Mouse (Mus musculus) thymus, postnatal 0 days (tissue): ENCODE results near the gene Zg16. TPM values are rescaled to one million over a fixed set of nuclear protein-coding genes. Genes with fewer than 3 reads are reported as not detected.

ENCODE experiments used
- DNase-seq: peaks from one replicate; pipeline ENCODE4 v3.0.0-alpha.2; 2015; ENCODE audit warnings: low spot score
- polyA plus RNA-seq: library from polyadenylated mRNA; unstranded; fragments of >200 nt; fragmentation: Nextera tagmentation; extraction: Ambion mirVana; gene quantifications from 2 replicates; pipeline ENCODE4 v1.2.1, GENCODE M21; 2015

Gene Zg16
- polyA plus RNA-seq, 1 experiment from 2014 or later, result 2.4 TPM

DNA sequence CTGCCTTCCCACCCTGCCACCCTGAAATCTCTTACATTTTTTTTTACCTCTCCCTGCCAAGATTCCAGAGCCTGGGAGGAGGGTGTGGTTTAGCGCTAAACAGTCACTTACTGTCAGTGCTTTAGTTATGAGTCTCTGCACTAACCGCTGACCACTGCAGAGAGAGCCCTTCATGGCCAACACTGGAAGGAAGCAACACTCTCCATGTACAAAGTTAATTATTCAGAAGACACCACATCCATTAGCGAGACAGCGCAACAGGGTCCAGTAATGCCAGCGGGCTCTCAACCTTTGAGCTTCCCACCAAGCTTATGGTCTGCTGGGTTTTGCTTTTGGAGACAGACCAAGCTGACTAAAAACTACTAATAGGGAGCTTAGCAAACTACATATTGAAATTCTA lies 10.9 kb downstream of the Zg16 start:
- no peak for DNase-seq

DNA sequence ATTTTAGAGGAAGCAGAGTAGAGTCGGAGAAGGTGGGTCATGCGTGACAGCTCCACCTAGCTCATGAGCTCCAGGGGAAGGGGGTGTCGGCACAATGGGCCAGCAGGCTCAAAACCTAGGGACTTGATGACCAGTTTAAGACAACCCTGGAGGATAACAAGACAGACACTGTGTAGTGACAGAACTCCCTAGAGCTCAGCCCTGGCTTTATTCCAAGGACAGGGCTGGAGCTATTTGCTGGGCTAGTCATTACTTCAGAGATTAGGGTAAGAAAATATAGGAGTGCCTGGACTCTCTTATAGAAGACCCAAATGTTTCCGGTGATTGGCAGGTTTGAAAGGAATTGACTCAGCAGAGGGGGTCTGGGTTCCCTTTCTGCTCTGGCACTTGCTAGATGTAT lies 13.9 kb downstream of the Zg16 start:
- no peak for DNase-seq

DNA sequence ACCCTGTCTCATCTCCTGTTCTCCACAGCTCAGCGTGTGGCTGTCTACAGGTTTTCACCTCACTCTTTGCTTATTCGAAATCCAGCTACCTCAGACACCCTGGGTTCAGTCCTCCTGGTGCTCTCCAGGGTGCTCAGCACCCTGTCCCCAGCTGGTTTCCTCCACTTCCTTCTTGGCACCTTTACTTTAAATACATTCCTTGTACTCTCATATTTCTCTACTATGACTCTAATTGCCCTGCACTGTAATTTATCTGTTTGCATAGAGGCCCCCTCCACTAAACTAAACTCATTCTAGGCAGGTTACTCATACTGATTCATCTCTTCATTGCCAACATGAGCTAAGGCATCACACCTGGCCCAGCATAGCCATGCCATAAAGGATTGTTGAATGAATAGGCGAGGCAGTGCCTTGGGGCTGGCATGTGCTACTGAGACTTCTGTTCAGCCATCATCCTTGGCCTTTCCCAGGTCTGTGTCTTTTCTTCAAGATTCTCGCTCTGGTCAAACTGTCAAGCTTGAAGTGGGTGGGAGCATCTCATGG lies 16.2 kb downstream of the Zg16 start:
- no peak for DNase-seq

DNA sequence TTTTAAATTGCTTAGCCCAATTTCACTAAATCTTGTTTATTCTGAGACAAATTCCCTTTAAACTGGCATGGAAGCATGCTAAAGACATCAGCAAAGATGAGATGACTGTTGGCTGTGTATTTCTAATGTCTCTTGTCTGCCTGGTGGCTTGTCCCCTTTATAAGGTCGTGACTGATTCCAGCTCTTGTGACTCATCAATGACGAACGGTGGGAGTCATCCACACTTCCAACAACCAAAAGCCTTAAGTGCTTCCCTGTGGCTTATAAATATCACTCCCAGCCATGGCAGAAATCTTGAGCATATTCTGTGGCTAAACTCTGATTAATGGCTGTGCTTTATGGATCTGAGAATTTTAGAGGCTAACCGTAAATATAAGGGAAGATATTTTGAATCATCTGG lies 20.8 kb downstream of the Zg16 start:
- DNase-seq, result no peak

DNA sequence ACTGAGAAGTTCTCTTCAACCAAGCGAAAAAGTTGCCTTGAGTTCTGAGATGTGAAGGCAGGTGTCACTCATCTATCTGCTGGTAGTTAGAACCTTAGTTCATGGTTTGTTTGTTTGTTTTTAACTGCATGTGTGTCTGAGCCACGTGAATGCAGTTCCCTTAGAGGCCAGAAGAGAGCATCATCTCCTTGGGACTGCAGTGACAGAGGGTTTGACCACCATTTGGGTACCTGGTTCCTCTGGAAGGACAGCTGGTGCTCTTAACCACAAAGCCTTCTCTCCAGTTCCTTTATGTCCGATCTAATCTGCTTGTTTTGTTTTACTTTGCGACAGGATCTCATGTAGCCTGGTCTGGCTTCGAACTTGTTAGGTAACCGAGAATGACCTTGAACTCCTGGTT lies 21.6 kb downstream of the Zg16 start:
- DNase-seq, result no peak

DNA sequence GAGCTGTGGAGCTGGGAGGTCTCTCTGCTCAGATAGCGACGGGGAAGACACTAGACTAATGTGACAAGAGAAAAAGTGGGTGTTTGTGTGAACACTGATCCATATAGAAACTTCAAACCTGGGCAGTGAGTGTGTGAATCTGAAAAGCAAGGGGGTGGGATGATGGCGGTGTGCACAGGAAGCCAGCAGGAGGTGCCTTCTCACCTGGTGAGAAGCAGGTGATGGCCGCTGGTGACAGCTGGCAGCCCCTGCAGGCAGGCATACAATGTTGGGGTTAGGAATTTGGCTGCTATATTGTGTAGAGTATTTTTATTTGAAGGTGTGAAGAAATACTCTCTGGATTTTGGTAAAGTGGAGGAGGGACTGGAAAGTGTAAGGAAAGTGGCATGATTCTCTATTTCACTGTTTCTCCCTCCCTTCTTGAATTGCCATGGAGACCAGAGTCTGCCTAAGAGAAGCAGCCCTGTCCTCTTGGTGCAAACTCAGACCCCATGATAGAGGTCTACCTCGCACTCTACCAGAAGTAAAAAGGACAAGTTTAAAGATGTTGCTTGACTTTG lies 32.0 kb downstream of the Zg16 start:
- DNase-seq, result peak; percentile 15

DNA sequence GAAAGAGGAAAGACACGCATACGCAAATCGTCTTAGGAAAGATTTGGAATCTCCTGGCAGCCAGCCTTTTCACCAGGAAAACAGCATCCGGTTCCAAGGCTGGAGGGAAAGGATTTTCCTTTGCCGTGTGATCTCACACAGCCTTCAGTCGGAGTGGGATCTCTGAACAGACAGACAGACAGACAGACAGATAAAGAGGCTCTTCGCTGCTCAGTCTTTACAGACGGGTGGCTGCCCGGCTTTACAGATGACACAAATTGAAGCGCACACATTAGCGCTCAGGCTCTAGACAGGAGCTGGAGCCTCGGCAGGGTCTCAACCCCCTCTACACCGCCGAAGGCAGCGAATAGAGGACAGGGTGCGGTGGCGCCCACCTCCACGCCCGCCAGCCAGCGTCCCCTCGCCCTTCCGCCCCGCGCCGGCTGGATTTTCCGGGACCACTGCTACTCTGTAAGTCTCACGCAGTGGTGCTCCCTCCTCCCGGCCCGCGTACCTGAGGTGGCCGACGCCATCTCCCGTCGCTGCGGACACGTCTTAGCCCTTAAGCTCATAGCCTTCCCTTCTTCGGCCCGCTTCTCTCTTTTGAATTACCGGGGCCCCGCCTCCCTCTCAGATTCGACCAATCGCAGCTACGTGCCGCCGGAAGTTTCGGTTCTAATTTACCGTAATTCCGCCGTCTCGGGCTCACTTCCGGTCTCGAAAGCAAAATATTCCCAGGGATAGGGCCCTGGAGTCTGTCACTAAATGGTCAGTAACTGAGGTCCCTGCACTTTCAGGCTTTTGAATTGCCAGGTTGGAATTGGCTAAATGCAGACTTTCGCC lies 45.1 kb downstream of the Zg16 start, which contains the start of gene Kif22:
TSS of gene Kif22 (minus strand) at position 621 of the 822 bp plus-strand sequence.
- peak; percentile 87 for DNase-seq

DNA sequence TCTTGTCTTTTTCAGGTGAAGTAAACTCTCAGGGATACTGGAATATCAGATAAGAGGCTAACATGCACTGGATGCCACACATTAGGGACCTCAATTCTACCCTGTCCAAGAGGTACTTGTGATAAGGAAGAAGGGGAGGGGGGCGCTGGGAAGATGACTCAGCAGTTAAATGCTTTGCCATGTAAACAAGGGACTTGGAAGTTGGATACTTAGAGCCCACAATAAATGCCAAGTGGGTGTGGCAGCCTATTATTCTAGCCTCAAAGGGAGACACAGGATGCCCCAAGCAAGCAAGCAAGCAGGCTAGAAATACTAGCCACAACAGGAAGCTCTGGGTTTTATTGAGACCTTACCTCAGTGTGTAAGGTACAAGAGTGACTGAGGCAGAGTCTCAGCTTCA lies 55.9 kb downstream of the Zg16 start:
- DNase-seq, result no peak

DNA sequence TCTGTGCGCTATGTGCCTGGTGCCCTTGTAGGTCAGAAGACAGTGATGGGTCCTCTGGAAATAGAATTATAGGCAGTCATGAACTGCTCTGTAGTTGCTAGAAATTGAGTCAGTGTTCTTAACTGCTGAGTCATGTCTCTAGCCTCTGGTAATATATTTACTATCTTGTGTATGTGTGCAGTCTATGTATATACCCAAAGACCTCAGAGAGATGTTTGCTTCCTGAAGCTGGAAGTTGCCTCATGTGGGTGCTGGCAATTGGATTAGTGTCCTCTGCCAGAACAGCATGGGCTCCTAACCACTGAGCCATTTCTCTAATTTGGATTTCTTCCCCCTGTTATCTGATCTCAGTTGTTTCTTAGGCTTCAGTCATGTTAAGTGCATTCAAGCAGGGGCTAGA lies 57.0 kb downstream of the Zg16 start:
- no peak for DNase-seq

DNA sequence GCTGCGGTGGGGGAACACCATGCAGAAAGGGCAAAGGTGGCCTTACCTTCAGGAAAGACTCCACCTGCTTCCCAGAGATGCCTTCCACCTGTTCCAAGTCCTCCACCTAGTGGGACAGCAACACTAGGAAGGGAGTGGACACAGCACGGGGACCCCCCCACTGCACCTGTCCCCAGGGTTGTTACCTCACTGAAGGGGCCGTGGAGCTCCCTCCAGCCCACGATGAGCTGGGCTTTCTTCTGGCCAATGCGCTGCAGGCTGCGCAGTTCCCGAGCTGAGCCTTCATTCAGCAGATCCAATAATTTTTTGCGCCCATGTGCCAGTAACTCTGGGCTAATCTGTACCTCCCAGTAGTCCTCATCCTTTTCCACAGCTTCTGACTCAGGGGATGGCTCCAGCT lies 59.2 kb downstream of the Zg16 start:
- no peak for DNase-seq

DNA sequence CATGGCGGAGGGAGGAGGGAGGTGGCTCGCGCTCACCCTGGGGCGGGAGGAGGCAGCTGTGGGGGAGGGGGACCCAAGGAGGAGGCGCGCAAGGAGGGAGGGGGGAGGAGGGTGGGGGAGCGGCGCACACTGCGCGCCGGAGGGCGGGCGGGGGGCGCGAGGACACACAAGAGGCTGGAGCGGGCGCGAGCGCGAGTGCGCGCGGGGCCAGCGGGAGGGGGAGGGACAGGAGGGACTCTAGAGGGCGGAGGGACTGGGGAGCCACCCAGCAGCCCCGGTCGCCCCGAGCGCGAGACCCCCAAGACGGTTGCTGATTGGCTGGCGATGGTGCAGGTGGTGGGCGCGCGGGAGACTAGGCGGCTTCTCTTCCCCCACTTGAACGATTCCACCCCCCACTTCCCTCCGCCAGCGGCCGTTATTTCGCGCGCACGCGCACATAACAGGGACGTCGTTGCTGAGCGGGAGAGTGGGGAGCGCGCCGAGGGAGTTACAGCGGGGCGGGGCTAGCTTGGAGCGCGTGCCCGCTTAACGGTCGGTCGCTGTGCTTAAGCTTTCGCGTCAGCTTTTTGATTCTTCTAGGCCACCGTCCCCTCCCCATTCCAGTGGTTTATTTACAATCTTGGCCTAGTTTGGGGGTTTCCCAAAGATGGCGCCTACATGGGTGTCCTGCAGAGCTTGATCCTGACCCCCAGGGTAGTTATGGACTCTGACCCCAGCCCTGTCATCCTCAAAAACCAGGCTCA lies 60.0 kb downstream of the Zg16 start, which contains the start of gene Maz:
TSS of gene Maz (minus strand) at position 54 of the 743 bp plus-strand sequence.
- DNase-seq, result peak; percentile 100

DNA sequence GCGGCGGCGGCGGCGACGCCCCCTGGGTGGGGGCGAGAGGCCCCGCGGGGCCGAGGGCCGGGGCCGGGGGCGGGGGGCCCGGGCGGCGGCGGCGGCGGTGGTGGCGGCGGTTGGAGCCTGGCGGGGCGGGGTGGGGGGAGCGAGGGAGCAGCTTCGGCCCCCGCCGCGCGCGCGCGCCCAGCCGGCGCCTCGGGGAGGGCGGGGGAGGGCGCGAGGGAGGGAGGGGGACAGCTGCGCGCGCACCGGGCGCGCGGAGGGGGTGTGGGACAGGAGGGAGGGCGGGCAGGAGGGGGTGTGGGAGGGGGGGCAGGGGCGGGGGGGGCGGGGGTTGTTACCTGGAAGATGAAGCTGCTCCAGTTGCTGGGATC lies 60.5 kb downstream of the Zg16 start:
- peak; percentile 91 for DNase-seq

DNA sequence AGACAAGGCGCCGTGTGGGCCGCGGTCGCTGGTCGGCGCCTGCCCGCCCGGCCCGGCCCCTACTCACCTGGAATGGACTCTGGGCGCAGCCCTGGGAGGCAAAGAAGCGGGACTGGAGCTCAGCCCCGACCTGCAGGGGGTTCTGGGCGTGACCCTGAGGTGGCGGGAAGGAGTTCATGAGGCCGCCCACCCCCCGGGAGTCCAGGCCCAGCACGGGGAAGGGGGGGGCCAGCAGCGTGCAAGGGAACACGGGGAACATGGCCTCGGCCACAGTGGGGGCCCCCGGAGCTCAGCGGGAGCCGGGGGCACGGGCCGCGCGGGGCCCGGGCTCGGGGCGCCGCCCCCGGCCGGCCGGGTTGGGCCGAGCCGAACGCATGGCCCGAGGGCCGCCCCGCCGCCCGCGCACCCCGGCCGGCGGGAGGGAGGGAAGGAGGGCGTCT lies 60.9 kb downstream of the Zg16 start:
- peak; percentile 73 for DNase-seq

DNA sequence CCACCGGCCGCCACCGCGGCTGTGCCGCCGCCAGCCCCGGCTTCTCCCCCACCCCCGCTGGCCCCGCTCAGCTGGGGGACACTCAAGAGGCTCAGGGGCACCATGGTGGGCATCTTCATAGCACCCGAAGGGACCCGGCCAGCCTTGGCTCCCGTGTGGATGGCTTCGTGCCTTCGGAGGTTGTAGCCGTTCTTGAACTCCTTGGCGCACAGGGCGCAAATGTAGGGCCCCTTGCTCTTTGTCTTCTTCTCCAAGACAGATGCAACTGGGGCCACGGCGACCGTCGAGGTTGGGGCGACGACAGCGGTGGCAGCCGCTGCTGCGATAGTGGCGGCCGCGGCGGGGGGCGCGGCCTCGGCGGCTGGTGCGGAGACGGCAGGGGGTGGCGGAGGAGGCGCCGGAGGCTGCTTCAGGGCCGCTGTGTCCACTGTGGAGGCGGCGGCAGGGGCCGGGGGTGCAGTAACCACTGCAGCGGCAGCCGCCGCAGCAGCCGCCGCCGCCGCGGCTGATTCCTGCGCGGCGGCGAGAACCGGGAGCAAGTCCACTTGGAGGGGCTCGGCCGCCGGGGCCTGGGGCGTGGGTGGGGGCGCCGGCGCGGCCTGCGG lies 61.5 kb downstream of the Zg16 start:
- peak; percentile 54 for DNase-seq

DNA sequence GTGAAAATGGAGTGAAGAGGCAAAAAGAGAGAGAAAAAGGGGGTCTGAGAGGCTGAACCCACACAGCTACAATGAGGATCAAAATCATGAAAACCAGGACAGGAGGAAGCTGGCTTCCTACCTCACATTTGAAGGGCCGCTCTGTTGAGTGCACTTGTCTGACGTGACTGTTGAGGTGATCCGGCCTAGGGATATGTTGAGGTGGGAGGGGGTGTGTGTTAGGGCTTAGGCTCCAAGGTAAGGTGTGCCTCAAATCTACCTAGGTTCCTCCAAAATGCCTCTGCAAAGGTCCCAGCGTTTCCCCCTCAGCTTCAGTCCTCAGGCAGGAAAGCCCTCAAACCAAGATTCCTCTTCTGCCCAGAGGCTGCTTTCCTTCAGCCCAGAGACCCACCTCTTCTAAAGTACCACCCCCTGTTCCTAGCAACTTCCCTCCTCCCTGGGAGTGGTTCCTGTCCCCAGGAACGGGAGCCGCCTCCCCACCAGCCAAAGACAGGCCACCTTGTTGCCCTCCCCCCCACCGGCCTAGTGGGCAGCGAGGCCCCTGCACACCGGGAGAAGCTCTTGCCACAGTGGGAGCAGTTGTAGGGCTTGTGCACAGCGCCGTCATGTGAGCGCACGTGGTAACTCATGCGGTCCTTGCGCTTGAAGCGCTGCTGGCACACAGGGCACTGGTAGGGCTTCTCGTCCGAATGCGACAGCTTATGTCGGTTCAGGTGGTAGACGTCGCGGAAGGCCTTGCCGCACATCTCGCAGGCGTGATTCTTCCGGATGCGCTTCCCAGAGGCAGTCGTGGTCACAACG lies 62.2 kb downstream of the Zg16 start:
- DNase-seq, result peak; percentile 89

DNA sequence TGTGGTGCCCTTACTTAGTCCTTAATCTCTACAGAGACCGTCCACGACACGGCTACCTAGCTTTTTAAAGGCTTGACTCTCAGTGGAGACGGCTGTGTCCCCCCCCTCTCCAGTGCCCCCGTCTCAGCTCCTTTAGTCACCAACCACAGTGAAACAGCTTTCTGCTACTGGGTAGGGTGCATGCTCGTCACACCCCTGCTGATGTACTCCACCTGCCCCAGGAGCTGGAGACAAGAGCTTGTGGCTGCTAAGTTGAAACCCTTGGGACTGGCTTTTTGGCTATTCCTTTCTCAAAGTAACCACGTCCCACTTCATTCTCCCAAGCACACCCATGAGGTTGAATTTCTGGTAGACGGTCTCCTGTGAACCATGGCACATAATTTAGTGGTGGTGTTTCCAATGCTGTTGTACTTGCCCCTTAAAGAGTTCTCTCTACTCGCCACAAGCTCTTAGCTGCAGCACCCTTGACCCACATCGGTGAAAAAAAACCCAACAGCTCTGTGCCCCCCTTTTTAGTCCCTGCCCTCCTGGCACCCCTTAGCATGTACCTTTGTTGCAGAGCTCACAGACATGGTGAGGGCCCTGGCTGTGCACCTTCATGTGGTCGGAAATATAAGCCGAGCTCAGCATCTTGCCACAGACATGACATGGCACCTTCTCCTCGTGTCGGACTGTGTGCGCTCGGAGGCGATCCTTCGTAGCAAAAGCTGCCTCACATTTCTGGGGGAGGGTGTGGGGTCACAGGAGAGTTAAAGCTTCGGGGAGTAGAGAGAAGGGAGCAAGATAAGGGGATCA lies 63.0 kb downstream of the Zg16 start:
- peak; percentile 81 for DNase-seq

DNA sequence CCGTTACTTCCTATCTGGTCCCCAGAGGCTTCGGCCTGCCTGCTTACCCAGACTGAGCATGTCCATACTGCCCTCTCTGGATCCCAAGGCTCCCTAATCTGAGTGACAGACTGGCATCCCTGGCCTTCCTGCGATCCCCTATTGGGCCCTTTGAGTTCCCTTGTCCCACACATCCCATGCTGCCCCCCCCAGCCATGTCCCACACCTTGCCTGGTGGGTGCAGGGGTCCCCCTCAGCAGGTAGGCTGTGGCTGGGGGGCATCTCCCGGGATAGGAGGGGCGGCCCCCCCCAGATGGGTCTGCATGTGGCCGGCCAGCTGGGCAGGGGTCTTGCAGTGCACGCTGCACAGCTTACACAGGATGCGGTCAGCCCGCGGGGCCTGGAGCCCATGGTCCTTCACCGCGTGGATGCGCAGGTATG lies 63.8 kb downstream of the Zg16 start:
- DNase-seq, result no peak

DNA sequence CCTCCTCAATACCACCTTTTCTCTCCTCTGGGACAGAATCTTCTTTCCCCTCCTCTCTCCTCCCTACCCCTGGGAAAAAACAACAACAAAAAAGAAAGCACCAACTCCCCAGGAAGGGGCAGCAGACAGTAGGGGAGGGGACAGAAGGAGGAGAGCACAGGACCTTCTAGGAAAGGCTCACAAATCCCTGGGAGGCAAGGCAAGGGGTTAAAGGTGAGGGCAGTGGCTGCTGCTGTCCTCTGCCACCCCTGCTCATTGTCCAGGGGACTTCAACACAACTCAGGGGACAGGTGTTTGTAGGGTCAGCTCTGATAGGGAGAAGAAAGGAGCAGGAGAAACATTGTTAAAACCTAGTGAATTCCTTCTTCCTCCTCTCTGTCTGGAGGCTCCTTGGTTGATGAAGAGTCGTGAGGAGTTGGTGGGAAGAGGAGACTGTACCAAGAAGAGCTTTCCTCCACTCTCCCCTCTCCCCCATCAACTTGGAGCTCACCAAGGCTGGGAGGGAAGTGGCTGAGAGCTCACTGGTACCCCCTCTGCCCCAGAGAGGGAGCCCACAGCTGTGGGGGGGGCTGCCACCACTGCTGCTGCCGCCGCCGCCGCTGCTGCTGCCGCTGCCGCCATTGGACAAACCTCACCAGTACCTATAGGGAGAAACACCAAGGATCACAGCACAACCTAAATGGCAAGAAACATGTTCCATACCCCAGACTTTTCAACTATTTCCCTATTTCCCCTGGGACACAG lies 64.4 kb downstream of the Zg16 start:
- DNase-seq, result no peak
